Mouse (Mus musculus): ENCODE measurements around the gene Gm21748. TPM values are rescaled to one million over a fixed set of nuclear protein-coding genes. Genes with fewer than 3 reads are reported as not detected.
"Not testable (repeated sequence)": the region's sequence is repeated elsewhere in the genome, so short reads cannot be mapped to it uniquely, and the experiment has no call there.

The Gm21748 gene
- total RNA-seq (2021) = not detected
- long read RNA-seq, experiment 1 = 0 reads
- long read RNA-seq, experiment 2 = 0 reads

GRCm38 (mm10) chrY:90839077-90839476, at the start of gene Gm21748:
TSS of gene Gm21748 (minus strand) at chrY:90839177.
- DNase-seq; intact Hi-C loops (cut with DNase I); H3K27ac ChIP-seq; H3K4me3 ChIP-seq: not testable (repeated sequence)

Other genes with a start within 250 kb of the Gm21748 start
- gene Gm21860, start 84.4 kb downstream of the Gm21748 start, total RNA-seq (2021) = not detected
- gene Gm47283, start 54.4 kb downstream of the Gm21748 start, total RNA-seq (2021) = not detected